Mouse (Mus musculus): ENCODE data around the gene Plod2.

GRCm38 (mm10) chr9:92592757-92593156 is 50.7 kb downstream of the Plod2 start:
- no peak for TF ChIP-seq POLR2A (IDR thresholded peaks at IDR 0.05; ENCODE audit: borderline replicate concordance, insufficient read depth, low read length)
- no peak for TF ChIP-seq CTCF (IDR thresholded peaks at IDR 0.05; ENCODE audit: borderline replicate concordance, insufficient read depth, low read depth, low read length)
